Mouse (Mus musculus): ENCODE measurements around the gene Plg. TPM values are rescaled to one million over a fixed set of nuclear protein-coding genes. Genes with fewer than 3 reads are reported as not detected.

Gene Plg
- polyA plus RNA-seq, 2 experiments: 0.20 TPM; not detected in 1

DNA sequence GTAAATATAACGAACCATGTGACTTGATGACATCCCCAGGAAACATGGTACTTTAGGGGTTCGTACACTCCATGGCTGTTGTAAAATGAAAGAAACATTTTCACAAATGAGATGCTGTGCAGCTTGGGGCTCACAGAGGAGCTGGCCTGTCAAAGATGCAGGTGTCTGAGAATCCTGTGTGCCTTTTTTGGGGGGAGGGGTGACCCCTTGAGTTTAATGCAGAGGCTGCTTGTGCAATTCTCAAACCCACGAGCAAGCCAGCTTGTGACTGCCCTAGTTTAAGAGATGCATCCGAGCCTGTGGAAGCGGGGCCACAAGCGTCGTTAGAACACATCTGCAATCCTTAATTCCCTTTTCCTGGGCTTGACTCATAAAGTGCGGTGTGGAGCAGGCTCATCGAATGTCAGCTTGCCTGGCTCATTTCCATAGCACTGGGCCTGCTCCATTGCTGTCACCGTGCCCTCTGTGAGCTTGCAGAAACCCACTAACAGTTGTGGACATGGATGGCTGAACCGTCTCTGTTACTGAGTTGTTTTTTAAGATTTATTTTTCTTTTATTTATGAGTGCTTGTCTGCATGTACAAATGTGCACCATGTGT lies 31.0 kb downstream of the Plg start:
- H3K4me3 ChIP-seq (replicated peaks; ENCODE audit: low read length): no peak overlapping the region
- H3K27me3 ChIP-seq (ENCODE audit: control insufficient read depth, insufficient read depth, low read length): no peaks in the 10 kb centered on the region
- 0 out of 2 replicates have a peak, but pooled peaks cover 3% of the 10 kb centered on the region for H3K9me3 ChIP-seq (ENCODE audit: control insufficient read depth, low read length)
- no peak overlapping the region for H3K4me2 ChIP-seq (replicated peaks; ENCODE audit: low read depth, low read length, severe bottlenecking)
- peaks cover 16% of the 10 kb centered on the region for H3K4me1 ChIP-seq (ENCODE audit: control insufficient read depth, insufficient read depth, low read length)
- no peak for TF ChIP-seq POLR2A (IDR thresholded peaks at IDR 0.05; ENCODE audit: borderline replicate concordance, extremely low read depth, insufficient read depth, insufficient read length)
- DNase-seq (ENCODE audit: low spot score): no peak
- H3K36me3 ChIP-seq (ENCODE audit: control insufficient read depth, insufficient read depth, low read length): no peaks in the 10 kb centered on the region
- 33% methylated on average over 11 of the region's 11 CpGs for WGBS
- no peak overlapping the region for H3K9ac ChIP-seq (ENCODE audit: low read depth, low read length, severe bottlenecking)
- H3K27ac ChIP-seq (replicated peaks; ENCODE audit: low read depth, low read length): no peak overlapping the region
- ATAC-seq (ENCODE audit: low FRiP score, low read depth): no peak

DNA sequence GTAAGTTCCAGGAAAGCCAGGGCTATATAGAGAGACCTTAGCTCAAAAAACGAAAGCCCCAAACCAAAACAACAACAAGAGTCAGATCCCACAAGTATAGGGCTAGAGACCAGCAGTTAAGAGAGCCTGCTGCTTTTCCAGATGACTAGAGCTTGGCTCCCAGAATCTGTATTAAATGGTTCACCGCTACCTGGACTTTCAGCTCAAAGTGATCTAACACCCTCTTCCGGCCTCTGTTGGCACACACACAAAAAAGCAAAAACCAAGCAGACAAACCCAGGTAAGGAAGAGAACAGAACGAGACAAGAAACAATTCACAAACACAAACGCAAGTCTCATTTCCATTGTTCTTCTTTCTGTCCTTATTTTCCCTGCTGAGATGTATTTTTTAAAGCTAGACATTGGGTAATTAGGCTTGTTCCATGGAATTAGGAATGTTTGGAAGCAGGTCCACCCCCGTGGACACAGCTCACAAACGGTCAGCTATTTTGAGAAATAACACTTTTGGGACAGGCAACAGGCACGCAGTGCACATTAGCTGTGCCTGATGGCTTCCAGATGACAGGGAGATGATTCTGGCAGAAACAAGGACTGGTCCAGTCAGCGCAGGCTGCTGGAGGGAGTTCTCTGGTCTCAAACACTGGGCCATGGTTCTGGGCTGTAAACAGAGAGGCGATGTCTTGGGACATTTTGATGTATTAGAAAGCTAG lies 33.9 kb downstream of the Plg start:
- ATAC-seq (ENCODE audit: low FRiP score, low read depth) (peak; percentile 75), DNase-seq (ENCODE audit: low spot score) (peak; percentile 59)
- H3K4me1 ChIP-seq (ENCODE audit: control insufficient read depth, insufficient read depth, low read length): peaks cover 30% of the 10 kb centered on the region
- H3K27ac ChIP-seq (replicated peaks; ENCODE audit: low read depth, low read length): peak overlapping the region; percentile 28; the same call in 1 of the 2 replicates
- no peaks in the 10 kb centered on the region for H3K9me3 ChIP-seq (ENCODE audit: control insufficient read depth, low read length)
- no peaks in the 10 kb centered on the region for H3K27me3 ChIP-seq (ENCODE audit: control insufficient read depth, insufficient read depth, low read length)
- H3K36me3 ChIP-seq (ENCODE audit: control insufficient read depth, insufficient read depth, low read length): no peaks in the 10 kb centered on the region
- no peak overlapping the region for H3K4me3 ChIP-seq (replicated peaks; ENCODE audit: low read length)
- H3K9ac ChIP-seq (ENCODE audit: low read depth, low read length, severe bottlenecking): no peak overlapping the region
- TF ChIP-seq POLR2A (IDR thresholded peaks at IDR 0.05; ENCODE audit: borderline replicate concordance, extremely low read depth, insufficient read depth, insufficient read length): no peak
- H3K4me2 ChIP-seq (replicated peaks; ENCODE audit: low read depth, low read length, severe bottlenecking): no peak overlapping the region
- 30% methylated on average over 10 of the region's 10 CpGs for WGBS

DNA sequence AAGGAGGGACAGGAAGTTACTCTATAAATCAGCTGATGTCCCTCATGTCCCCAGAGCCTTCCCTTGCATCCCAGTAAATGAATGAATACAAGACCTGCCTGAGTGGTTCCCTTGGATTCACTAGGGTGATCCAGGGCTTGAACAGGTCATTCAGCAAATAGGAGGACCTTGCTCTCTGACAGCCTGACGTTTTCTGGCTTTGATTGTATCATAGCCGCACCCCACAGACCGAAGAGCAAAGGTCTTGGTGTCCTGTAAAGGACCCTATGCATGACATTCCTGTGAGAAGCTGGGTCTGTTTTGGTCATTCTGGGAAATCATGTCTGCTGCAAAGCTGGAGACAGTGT lies 34.5 kb downstream of the Plg start:
- H3K9me3 ChIP-seq (ENCODE audit: control insufficient read depth, low read length): no peaks in the 10 kb centered on the region
- no peaks in the 10 kb centered on the region for H3K27me3 ChIP-seq (ENCODE audit: control insufficient read depth, insufficient read depth, low read length)
- H3K4me1 ChIP-seq (ENCODE audit: control insufficient read depth, insufficient read depth, low read length): peaks cover 30% of the 10 kb centered on the region
- DNase-seq (ENCODE audit: low spot score) (no peak), ATAC-seq (ENCODE audit: low FRiP score, low read depth) (no peak)
- H3K36me3 ChIP-seq (ENCODE audit: control insufficient read depth, insufficient read depth, low read length): no peaks in the 10 kb centered on the region
- TF ChIP-seq POLR2A (IDR thresholded peaks at IDR 0.05; ENCODE audit: borderline replicate concordance, extremely low read depth, insufficient read depth, insufficient read length): no peak
- 0 out of 2 replicates have a peak overlapping the region, but pooled peaks have one; percentile 10 for H3K27ac ChIP-seq (replicated peaks; ENCODE audit: low read depth, low read length)
- WGBS: 57% methylated on average over 3 of the region's 3 CpGs
- H3K4me3 ChIP-seq (replicated peaks; ENCODE audit: low read length): no peak overlapping the region
- no peak overlapping the region for H3K9ac ChIP-seq (ENCODE audit: low read depth, low read length, severe bottlenecking)
- H3K4me2 ChIP-seq (replicated peaks; ENCODE audit: low read depth, low read length, severe bottlenecking): no peak overlapping the region

DNA sequence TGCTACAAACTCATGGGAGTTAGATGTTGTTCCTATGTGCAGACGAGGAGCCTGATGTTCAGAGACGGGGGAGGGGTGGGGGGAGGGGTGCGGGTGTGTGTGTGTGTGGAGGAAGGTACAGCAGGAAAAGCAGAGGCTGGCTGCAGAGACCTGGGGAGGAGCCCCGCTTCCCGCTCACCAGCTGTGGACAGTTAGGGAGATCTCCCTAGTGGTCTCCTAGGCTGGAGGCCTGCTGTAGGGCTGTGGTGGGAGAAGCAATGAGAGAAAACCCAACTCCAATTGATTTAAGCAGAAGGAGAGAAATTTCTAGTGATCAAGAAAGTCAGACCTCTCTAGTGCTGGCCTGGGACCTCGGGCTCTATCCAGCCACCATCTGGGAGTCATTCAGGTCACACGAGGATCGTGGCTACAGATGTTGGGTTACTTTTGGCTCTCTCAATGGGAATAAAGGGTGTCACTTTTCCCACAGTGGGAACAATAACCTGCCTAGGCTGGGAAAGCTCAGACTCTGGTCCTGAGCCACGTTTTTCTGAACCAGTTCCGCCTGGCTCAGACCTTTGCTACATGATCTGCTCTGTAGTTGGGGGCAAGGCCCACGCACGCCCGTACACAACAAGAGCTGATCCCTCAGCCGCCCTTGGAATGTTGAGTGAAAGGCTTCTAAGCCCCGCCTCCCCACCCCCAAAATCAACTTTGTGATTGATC lies 36.8 kb downstream of the Plg start:
- Histone ChIP-seq H3K4me1 (ENCODE audit: control insufficient read depth, insufficient read depth, low read length) (peaks cover 23% of the 10 kb centered on the region), H3K4me2 (replicated peaks; ENCODE audit: low read depth, low read length, severe bottlenecking) (no peak overlapping the region), H3K9ac (ENCODE audit: low read depth, low read length, severe bottlenecking) (0 out of 2 replicates have a peak overlapping the region, but pooled peaks have one; percentile 16), H3K9me3 (ENCODE audit: control insufficient read depth, low read length) (no peaks in the 10 kb centered on the region), H3K27ac (replicated peaks; ENCODE audit: low read depth, low read length) (peak overlapping the region; percentile 33; the same call in 1 of the 2 replicates), H3K36me3 (ENCODE audit: control insufficient read depth, insufficient read depth, low read length) (no peaks in the 10 kb centered on the region), H3K4me3 (replicated peaks; ENCODE audit: low read length) (no peak overlapping the region), H3K27me3 (ENCODE audit: control insufficient read depth, insufficient read depth, low read length) (no peaks in the 10 kb centered on the region)
- TF ChIP-seq POLR2A (IDR thresholded peaks at IDR 0.05; ENCODE audit: borderline replicate concordance, extremely low read depth, insufficient read depth, insufficient read length): no peak
- WGBS: 25% methylated on average over 15 of the region's 15 CpGs
- peak; percentile 41; the same call in 1 of the 2 replicates for ATAC-seq (ENCODE audit: low FRiP score, low read depth)
- no peak for DNase-seq (ENCODE audit: low spot score)

DNA sequence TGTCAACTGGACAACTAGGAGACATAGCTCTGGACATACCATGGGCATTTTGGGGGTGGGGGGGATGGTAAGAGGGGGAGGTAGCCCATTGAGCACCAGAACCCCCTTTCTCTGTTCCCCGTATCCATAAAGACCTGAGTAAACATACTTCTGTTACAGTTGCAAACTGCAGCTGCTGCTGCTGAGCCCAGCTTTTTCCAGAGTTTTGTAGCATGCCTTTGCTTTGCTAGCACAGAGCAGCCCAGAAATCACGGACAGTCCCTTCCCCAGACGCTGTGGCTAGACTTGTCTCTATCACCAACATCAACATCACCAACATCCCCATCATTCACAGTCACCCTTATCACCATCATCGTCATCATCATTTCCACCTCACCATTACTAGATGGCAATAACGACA lies 37.3 kb downstream of the Plg start:
- Histone ChIP-seq H3K4me3 (replicated peaks; ENCODE audit: low read length) (no peak overlapping the region), H3K36me3 (ENCODE audit: control insufficient read depth, insufficient read depth, low read length) (no peaks in the 10 kb centered on the region), H3K9ac (ENCODE audit: low read depth, low read length, severe bottlenecking) (0 out of 2 replicates have a peak overlapping the region, but pooled peaks have one; percentile 16), H3K27ac (replicated peaks; ENCODE audit: low read depth, low read length) (peak overlapping the region; percentile 33; the same call in 1 of the 2 replicates), H3K9me3 (ENCODE audit: control insufficient read depth, low read length) (no peaks in the 10 kb centered on the region), H3K27me3 (ENCODE audit: control insufficient read depth, insufficient read depth, low read length) (no peaks in the 10 kb centered on the region), H3K4me1 (ENCODE audit: control insufficient read depth, insufficient read depth, low read length) (peaks cover 23% of the 10 kb centered on the region), H3K4me2 (replicated peaks; ENCODE audit: low read depth, low read length, severe bottlenecking) (no peak overlapping the region)
- ATAC-seq (ENCODE audit: low FRiP score, low read depth): no peak
- no peak for DNase-seq (ENCODE audit: low spot score)
- 50% methylated on average over 5 of the region's 5 CpGs for WGBS
- TF ChIP-seq POLR2A (IDR thresholded peaks at IDR 0.05; ENCODE audit: borderline replicate concordance, extremely low read depth, insufficient read depth, insufficient read length): no peak

Data from limb, embryonic 14.5 days (tissue).